Mouse (Mus musculus) stomach, postnatal 0 days (tissue): Measurements from ENCODE around the gene Crtap.
A peak's percentile ranks its signal among the peaks of the same experiment; 100 is the strongest.

Source experiments
- CTCF ChIP-seq: IDR thresholded peaks from 2 replicates; pipeline ENCODE4 v1.5.1; 2016; ENCODE audit warnings: antibody characterized with exemption, low read depth, mild to moderate bottlenecking, moderate library complexity
- EP300 ChIP-seq: optimal IDR thresholded peaks from 2 replicates; pipeline ENCODE3; 2016; ENCODE audit warnings: antibody characterized with exemption

DNA sequence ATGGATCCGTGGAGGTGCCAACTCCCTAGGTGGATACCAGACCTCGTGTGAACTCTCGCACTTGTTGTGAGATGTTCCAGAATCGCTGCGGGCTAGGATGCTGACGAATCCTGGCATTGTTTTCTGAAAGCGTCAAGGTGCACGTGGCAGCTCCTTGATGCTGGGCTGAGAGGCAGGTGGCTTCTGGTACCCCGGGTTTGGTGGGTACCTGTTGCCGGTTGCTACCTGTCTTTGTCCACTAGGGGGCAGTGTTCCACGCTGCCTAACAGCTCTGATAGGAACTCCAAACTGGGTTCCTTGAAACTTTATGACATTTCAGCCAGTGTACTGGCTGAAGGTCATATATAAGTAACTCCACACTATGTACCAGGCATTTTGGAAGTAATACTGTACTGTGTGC, 25.2 kb upstream of the Crtap start:
- TF ChIP-seq CTCF (peak; percentile 89), EP300 (no peak)
